Comparison of ENCODE assay signal across 31 mouse cellular contexts in the genomic region with DNA sequence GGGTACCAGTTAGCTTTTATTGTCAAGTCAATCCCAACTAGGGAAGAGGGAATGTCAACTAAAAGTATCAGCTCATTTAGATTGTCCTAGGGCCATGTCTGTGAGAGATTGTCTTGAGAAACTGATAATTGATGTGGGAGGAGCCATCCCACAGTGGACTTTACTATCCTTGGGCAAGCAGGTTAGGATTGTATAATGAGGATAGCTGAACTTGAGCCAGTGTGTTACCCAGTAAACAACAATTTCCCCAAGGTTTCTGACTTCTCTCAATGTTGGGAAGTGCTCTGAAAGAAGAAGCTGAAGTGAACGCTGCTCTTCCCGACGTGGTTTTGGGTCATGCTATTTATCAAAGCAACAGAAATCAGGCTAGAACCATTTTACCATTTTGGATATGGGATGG.
"Had no signal": no experiment of that assay in that cellular context is flagged by ENCODE, and none has a peak within 500 bp of the region (broad histone marks: within the 10 kb centered on the region; RNA-seq: fewer than 3 reads in every experiment).

No protein-coding gene starts in this region.

- H3K27me3 ChIP-seq: heart, embryonic 12.5 days; heart, embryonic 13.5 days; heart, embryonic 15.5 days; hindbrain, embryonic 12.5 days; hindbrain, embryonic 13.5 days; hindbrain, embryonic 15.5 days; intestine, embryonic 15.5 days had no signal

- H3K4me2 ChIP-seq: heart, embryonic 11.5 days; heart, embryonic 12.5 days; heart, embryonic 13.5 days; heart, embryonic 15.5 days; hindbrain, embryonic 12.5 days; hindbrain, embryonic 13.5 days; hindbrain, embryonic 14.5 days; hindbrain, embryonic 15.5 days; intestine, embryonic 15.5 days had no signal

- H3K9me3 ChIP-seq: heart, embryonic 10.5 days; heart, embryonic 12.5 days; heart, embryonic 13.5 days; heart, embryonic 15.5 days; hindbrain, embryonic 10.5 days; hindbrain, embryonic 12.5 days; hindbrain, embryonic 13.5 days; hindbrain, embryonic 15.5 days; intestine, embryonic 15.5 days had no signal

- H3K9ac ChIP-seq: heart, embryonic 12.5 days; heart, embryonic 13.5 days; heart, embryonic 15.5 days; hindbrain, embryonic 12.5 days; hindbrain, embryonic 13.5 days; hindbrain, embryonic 14.5 days; hindbrain, embryonic 15.5 days; intestine, embryonic 15.5 days had no signal

- H3K27ac ChIP-seq: heart, embryonic 10.5 days; heart, embryonic 13.5 days; heart, embryonic 15.5 days; hindbrain, embryonic 10.5 days; hindbrain, embryonic 12.5 days; hindbrain, embryonic 13.5 days; hindbrain, embryonic 14.5 days; hindbrain, embryonic 15.5 days; hindbrain, postnatal 0 days; intestine, embryonic 15.5 days; kidney, postnatal 0 days; layer of hippocampus, adult 2 months; left cerebral cortex, adult 2 months had no signal

- H3K36me3 ChIP-seq: heart, embryonic 10.5 days; heart, embryonic 12.5 days; heart, embryonic 15.5 days; hindbrain, embryonic 10.5 days; hindbrain, embryonic 12.5 days; hindbrain, embryonic 13.5 days; hindbrain, embryonic 15.5 days; intestine, embryonic 15.5 days had no signal

- H3K4me3 ChIP-seq: heart, embryonic 10.5 days; heart, embryonic 12.5 days; heart, embryonic 13.5 days; heart, embryonic 15.5 days; hindbrain, embryonic 10.5 days; hindbrain, embryonic 12.5 days; hindbrain, embryonic 13.5 days; hindbrain, embryonic 15.5 days; intestine, embryonic 15.5 days; layer of hippocampus, adult 2 months; left cerebral cortex, adult 2 months had no signal

- H3K4me1 ChIP-seq: hindbrain, embryonic 10.5 days; hindbrain, embryonic 12.5 days; hindbrain, embryonic 15.5 days; intestine, embryonic 15.5 days had no signal

- ATAC-seq: hindbrain, embryonic 16.5 days; hindbrain, postnatal 0 days; inflammation-experienced regulatory T-cells, adult 6 months; intestine, embryonic 15.5 days; intestine, embryonic 16.5 days; intestine, postnatal 0 days had no signal

- DNase-seq: heart, postnatal 10 days; heart, postnatal 14 days; heart, postnatal 36 days; heart, postnatal 4 days; kidney, adult 11 months; kidney, adult 18-20 months; kidney, postnatal 10 days; kidney, postnatal 14 days; kidney, postnatal 25 days; kidney, postnatal 4 days; layer of hippocampus, adult 9-11 months; layer of hippocampus, postnatal 36 days had no signal
